Mouse (Mus musculus): ENCODE measurements at regions not wholly inside any gene's neighbourhood (a gene's known extent, or its start where the extent isn't known, plus 50 kb on each side); places are given as distances from the start of the nearest gene placed in this dataset.

GRCm38 (mm10) chr7:90045208-90045800 lies 64.5 kb upstream of the Eed start:
- TF ChIP-seq CTCF (IDR thresholded peaks at IDR 0.05; ENCODE audit: low read depth, low read length) = no peak
- TF ChIP-seq TAL1 (conservative IDR thresholded peaks at IDR 0.05; ENCODE audit: low read depth, low read length) = no peak
- TF ChIP-seq GATA1 (IDR thresholded peaks at IDR 0.05; ENCODE audit: borderline replicate concordance, low read length) = no peak
